Mouse (Mus musculus) embryo, embryonic 9.5 days (tissue): ENCODE data around the gene Exosc2.
A peak's percentile ranks its signal among the peaks of the same experiment; 100 is the strongest.

Experiments
- DNase-seq: peaks from one replicate; pipeline ENCODE4 v3.0.0-alpha.2; 2017; ENCODE audit errors: extremely low spot score

Gene Exosc2

DNA sequence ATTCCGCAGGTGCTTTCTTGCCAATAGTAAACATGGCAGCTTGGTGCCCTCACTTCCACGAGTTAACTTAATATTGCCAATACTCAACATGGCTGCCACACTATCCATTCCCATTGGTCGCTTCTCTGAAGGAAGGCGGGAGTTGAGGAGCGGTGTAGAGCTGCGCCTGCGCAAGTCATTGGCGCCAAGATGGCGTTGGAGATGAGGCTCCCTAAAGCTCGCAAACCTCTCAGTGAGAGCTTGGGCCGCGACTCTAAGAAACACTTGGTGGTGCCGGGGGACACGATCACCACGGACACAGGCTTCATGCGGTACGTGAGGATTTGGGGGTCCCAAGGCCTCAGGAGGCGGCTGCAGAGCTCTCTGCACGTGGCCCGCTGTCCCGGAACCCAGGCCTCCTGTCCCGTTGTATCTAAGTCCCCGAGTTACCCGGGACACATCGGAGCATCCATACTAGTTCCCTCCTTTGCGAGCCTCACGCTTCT is at the start of gene Exosc2:
TSS of gene Exosc2 (plus strand) at position 165 of the 485 bp plus-strand sequence.
- peak; percentile 90 for DNase-seq

DNA sequence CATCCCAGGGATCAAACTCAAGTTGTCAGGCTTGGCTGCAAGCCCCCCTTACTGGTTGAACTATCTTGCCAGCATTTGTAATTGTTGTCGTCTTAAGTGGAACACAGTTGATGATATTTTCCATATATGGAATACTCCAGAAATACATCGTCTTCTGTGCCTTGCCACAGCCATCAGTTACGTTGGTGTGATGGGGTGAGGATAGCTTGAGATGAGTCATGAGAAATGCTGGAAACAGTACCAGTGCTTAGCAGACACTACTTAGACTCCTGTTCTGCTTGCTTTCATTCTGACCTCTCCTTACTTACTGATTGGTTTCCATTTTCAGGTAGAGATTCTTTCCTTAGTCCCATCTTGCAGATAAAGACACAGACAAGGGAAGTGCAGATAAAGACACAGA is 37.0 kb upstream of the Exosc2 start:
- DNase-seq, result no peak

DNA sequence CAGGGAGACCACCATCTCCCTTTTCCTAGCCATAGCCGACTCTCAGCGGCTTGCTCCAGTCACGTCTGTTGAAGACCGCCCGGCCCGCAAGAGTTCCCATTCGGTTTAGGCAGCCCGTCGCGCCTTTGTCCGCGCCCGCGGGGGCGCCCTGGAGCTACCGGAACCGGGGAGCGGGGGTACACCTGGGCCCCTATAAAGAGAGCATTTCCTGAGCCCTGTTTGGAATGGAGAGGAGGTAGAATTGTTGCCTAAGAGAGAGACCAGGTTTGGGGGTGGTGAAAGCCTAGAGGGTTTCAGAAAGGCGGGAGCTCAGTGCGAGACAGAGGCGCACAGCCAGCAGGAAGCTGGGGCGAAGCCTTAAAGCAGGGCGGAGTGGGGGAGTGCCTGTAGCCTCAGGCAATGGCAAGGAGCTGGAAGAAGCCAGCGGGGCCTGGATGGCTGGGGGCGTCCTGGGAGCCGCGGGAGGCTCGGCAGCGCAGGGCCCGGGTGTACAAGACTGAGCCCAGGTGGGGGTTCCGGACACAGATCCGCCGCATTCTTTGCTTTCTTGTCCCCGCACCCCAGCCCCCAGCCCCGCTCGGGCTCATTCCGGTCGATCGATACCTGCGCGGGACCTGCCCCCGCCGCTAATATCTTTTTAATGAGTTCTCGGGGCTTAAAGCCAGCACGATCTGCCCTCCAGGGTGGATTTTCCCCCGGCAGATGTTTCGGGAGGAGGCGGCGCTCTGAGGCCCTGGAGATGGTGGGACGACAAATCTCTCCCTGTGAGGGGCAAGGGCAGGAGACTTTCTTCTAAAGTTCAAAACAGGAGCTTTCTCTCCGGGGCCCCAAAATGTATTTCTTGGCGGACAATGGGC is 35.0 kb upstream of the Exosc2 start:
- peak; percentile 37 for DNase-seq

DNA sequence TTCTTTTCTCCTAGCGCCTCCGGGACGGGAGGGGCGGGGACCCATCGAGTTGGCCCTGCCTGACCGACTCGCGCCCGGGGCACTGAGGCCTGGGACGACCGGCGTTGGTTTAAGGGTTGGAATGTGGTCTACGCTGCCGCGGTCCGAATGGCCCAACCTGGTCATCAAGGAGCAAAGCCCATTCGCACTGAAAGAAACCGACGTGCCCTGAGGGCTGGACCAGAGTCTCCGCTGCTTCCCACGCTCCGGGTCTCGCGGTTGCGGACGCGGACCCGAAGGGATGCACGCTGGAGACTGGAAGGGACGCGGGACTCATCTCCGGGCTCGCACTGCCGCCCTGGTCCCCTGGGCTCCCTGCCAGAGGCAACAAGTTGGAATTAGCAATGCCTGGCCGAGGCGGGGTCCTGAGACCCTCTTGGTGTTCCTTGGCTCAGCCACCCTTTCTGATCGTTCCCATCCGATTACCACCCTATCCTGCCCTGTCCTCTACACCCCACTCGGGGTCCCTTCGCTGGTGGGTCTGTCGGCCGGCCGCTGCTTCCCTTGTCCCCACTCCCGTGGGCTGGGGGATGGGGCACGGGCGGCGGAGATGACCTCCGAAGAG is 34.3 kb upstream of the Exosc2 start:
- DNase-seq, result peak; percentile 81

DNA sequence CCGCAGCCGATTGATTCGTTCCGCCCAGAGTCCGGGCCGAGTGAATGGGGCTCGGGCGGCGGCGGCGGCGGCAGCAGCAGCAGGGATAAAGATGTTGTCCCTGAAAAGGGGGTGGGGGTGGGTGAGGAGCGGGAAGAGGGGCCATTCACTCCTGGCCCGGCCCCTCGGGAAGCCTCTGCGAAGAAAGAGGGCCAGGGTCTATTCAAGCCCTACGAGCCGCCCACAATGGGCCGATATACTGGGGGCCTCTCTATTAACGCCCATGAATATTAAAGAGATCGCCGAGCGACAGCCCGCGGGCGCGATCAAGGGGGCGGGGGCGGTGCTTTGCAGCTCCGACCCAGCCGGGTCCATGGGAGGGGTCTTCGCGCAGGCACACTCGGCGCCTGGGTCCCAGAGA is 33.8 kb upstream of the Exosc2 start:
- no peak for DNase-seq

DNA sequence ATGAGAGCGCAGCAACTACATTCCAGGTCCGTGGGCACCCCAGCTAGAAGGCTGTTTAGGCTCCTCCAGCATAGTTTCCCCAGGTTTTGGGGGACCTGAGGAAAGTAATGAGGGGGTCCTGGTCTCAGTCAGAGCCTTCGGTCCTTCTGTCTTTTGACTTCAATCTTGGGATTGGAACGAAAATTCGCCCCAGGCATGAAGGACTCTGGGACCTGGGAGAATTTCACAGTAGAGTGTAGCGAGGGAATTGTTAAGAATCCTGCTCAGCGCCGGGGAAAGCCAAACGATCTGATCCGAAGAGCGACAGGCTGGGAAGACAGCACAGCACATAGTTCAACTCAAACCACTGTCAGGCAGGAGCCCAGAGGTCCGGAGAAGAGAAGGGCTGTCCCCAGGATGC is 33.2 kb upstream of the Exosc2 start:
- no peak for DNase-seq

DNA sequence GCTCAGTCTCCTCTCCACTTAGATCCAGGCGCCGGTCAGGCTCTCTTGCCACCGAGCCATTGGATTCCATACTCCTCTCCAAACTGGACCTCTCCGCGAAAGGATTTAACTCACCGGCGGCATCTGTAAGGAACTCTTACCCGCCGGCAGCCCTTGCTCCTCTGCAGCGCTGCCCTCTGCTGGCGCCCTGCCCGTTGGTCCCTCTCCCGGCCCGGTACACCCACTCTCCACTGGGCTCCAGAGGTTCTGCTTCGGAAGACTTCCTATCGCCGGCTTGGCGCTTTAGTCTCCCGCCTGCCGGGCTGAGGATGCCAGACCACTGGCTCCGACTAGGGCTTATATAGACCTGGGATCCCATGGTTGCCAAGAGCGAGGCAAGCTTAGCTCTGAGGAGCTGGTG is 32.7 kb upstream of the Exosc2 start:
- peak; percentile 61 for DNase-seq

DNA sequence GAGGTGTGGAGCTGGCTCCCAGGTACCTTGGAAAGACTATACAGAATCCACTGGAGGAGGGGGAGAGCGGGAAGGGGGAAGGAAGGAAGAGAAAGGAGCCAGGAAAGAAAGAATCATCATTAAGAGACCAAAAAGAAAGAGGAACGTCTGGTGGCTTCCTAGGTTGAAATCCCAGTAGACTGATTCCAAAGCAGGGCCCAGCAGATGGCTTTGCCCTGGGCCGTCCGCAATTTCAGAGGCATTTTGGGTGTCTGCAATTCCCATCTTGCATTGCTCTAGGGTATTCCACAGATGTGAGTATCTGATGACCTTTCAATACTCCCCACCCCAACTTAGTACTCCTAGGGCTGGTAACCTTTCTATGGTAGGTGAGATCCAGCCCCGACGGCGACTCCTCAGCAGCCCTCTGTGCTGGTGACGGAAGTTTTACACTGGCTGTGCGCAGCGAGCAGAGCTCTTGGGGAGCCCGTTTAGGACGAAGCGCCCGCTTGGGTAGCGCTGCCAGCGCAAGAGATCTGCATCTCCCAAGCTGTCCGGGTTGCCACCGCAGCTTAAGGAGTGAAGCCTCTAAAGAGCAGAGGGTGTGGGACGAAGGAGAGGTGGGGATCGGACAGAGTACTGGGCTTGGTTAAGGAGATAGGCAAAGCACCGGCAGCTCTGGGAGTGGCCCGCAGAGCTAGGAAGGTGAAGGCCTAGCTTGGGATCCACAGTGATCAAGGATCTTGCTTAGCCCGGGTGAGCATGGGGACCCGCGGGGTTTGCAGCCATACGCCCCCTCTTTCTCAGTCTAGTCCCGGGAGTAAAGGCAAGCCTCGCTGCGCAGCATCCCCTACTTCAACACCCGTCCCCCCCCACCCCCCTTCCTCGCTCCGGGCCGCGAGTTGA is 31.7 kb upstream of the Exosc2 start:
- DNase-seq, result peak; percentile 46

DNA sequence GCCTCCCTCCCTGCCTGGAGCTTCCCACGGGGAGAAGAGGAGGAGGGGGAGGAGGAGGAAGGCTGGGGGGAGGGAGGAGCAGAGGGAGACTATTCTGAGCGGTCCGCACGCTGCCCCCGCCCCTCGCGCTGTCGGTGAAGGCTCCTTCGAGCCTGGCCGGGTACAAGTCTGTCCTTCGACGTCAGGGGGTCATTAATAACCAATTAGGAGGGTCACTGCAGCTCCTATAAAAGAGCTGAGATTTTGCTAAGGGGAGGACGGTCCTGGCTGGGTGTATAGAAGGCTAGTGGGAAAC is 31.1 kb upstream of the Exosc2 start:
- no peak for DNase-seq

DNA sequence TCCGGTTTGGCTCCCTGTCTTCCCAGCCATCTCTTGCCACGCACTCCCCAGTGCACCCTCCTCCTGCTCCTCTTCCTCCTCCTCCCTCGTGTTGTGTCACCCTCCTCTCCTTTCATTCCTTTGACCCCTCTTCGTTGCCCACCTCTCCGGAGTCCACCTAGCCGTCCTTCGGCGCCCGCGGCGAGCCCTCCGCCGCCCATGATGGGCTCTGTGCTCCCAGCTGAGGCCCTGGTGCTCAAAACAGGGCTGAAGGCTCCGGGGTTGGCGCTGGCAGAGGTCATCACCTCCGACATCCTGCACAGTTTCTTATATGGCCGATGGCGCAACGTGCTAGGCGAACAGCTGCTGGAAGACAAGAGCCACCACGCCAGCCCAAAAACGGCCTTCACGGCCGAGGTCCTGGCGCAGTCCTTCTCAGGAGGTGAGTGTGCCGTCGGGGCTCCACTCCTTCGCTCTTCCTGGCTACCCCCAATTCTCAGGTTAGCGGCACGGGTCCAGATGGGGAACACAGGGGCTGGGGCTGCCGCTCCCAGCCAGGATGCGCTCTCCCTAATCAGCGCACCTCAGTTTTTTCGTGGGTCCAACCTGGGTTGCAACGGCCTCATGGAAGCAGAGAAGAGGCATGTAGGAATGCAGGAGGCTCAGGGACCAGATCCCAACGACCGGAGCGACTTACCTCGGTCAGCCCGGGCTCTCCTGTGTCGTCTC is 30.5 kb upstream of the Exosc2 start, which contains the start of gene Prdm12:
TSS of gene Prdm12 (plus strand) at position 137 of the 708 bp plus-strand sequence.
- peak; percentile 45 for DNase-seq

DNA sequence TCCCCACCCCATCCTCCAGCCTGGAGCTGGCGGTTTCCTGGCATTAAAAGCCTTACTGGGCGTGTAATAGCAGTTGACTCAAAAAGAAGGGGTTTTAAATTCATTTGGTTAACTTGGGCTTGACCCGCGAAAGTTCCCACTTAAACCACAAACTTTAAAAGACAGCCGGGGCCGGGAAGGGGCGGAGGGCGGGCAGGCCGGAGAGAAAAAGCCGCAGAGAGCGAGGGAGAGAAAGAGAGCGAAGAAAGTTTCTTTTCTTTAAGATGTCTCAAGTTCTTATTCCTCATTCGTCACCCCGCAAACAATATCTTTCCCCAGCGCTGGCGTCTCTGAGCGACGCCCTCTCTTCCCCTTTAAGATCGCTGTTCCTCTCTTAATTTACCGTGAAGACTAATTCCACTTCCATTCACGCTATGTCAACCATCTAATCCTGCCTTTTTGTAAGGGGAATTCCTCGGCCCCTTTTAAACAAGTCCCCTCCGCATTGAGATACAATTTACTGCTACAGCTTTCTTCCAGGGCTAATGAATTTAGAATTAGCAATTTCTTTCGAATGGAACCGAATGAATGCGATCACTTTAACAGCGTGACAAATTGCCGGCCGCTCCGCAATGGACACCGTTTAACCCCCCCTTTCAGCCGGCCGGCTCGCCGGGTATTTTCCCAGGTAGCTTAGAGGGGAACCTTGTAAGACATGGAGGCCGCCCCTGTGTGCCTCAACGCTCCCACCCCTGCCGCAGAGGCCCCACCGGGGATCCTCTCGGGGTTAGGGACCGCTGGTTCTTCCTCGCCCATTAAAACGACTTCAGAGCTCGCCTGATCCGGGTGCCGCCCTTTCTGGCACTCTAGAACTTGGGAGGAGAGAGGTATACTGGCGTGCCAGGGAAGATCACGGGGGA is 29.7 kb upstream of the Exosc2 start:
- DNase-seq, result peak; percentile 67

DNA sequence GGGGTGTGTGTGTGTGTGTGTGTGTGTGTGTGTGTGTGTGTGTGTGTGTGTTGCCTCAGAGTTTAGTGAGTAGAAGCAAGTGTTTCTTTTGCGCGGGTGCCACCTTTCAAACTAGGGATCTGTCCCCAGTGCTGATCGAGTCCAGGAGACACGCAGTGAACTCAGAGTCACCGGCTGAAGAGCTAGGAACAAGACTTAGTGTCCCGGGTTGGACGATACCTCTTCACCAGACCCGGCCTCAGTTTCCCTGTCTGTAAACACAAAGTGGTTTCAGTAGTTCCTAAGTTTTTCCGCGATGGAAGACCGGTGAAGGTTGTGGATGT is 29.0 kb upstream of the Exosc2 start:
- no peak for DNase-seq

DNA sequence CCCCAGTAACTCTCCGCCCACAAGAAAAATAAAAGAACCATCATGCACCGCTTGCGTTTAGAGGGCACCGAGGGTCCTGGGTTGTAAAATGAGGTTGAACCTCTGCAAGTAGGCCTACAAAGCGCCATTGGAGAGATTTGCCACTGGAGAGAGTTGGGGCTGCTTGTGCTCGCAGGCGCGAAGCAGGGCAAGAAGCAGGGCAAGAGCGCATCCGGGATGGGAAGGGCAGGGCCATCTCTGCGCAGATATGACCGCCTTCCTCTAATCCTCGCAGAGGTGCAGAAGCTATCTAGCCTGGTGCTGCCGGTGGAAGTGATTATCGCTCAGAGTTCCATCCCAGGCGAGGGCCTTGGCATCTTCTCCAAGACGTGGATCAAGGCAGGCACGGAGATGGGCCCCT is 28.6 kb upstream of the Exosc2 start:
- DNase-seq, result no peak

DNA sequence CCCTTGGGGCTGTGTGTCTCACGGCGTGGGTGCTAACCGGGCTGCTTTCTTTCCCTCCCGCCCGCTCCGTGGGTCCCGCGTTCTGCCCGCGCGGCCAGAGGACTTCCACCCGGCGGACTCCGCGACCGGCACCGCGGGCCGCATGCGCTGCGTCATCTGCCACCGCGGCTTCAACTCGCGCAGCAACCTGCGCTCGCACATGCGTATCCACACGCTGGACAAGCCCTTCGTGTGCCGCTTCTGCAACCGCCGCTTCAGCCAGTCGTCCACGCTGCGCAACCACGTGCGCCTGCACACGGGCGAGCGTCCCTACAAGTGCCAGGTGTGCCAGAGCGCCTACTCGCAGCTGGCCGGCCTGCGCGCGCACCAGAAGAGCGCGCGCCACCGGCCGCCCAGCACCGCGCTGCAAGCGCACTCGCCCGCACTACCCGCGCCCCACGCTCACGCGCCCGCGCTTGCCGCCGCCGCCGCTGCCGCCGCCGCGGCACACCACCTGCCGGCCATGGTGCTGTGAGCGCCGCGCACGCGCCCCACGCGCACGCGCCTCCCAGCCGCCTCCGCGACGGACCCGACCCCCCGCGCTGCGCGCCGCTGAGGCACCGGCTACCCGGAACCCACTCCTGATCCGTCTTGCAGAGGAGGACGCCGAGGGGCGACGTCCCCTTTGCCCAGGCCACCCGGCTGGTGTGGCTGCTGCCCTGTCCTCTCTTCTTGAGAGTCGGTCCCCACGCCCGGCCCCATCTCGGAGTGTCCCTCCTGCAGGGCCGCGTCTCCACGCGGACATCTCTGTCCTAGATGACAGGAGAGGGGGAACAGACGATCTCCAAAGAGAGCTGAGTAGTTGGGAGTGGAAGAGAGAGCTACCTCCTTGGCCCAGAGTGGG is 16.3 kb upstream of the Exosc2 start:
- DNase-seq, result peak; percentile 49

DNA sequence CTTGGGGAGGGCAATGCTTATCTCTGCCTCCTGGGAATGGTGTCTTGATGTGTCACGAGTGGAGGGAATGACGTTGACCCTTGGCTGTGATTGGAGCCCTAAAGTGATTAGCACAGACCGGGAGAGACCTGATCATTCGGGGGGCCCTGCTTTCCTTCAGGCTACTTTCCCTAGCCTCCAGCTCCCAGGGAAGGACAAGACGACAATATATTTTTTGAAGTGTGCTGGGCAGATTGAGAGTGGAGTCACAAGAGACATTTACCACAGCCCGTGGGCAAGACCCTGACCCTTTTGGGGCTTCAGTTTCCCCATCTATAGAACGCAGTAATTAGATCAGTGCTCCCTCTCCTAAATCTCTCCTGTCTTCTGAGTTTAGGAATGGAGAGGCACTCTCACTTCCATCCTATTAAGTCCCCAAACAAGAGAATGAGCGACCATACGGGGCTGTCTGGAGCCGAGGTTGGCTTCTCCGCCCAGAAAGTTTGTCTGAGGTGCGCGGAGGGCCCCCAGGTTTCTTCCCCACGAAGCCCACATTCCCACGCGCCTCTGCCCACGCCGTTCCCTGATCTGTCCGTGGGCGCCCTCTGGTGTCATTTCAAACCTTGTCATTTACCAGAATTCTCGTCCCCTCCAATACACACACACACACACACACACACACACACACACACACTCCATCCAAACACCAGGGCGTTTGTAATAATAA is 15.5 kb upstream of the Exosc2 start:
- DNase-seq, result peak; percentile 50

DNA sequence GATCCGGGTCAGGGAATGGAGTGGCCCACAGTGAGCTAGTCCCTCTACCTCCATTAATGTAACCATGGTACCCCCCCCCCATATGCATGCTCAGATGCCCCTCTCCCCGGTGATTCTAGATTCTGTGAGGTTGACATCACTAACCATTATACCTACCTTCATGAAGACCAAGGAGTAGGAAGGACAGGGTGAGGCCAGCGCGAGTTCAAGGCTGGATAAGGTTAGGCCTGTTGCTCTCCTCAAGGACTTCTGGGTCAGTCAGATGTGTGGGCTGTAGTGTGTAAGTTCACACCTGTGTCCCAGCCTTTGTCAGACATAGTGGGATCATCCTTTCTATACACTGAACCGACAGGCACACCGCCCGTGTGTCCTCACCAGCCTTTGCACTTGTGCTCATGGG is 14.1 kb upstream of the Exosc2 start:
- DNase-seq, result no peak

DNA sequence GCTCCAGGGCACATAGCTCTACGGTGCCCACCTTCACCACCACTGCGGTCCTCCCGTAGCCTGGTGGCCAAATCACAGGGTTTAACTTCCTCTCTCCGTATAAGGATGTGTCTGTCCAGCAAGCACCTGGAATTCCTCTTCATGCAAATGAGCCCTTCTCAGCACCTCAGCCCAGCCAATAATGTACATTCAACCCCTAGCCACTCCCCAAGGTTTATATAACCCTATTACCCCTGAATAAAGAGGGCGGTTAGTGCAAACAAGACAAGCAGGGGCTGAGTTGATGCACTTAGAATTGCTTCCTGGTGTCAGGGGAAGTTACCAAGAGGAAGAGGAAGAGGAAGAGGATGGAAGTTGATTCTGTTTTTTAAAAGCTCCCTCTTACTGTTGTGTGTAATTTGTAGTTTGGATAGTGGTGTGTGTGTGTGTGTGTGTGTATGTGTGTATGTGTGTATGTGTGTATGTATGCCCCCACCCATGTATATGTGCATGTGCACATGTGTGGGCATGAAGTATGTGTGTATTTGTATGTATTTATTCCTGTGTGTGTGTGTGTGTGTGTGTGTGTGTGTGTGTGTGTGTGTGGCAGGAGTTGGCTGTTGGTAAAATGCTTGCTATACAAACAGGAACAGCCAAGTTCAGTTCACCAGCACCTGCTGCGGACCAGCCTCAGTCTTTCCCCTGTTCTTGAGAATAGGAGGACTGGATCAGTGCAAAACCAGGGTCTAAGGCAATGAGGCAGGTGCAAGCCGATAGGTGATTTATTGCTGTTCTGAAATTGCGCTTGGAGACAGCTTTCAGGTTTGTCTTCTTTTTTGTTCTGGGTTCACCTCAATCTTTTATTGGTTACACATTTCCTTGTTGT is 7.3 kb upstream of the Exosc2 start:
- no peak for DNase-seq

DNA sequence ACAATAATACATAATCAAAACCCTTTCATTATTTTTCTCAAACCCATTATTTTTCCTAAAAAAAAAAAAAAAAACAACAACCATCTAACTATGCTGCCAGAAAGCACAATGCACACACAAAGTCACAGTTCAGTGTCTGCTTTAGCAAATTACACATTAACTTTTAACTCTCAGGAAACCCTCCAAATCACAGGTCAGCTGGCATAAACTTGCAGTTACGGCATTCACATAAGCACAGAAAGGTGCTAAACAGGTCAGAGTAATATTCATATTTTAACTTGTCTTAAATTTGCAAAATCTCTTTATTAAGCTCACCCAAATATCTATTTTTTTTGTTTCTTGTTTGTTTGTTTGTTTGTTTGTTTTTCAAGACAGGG is 6.7 kb upstream of the Exosc2 start:
- DNase-seq, result no peak
